Mouse (Mus musculus): ENCODE results near the gene Ewsr1. TPM values are rescaled to one million over a fixed set of nuclear protein-coding genes. Genes with fewer than 3 reads are reported as not detected.

Gene Ewsr1
- total RNA-seq, 2 experiments from 2014 or later: 260 to 353 TPM

DNA sequence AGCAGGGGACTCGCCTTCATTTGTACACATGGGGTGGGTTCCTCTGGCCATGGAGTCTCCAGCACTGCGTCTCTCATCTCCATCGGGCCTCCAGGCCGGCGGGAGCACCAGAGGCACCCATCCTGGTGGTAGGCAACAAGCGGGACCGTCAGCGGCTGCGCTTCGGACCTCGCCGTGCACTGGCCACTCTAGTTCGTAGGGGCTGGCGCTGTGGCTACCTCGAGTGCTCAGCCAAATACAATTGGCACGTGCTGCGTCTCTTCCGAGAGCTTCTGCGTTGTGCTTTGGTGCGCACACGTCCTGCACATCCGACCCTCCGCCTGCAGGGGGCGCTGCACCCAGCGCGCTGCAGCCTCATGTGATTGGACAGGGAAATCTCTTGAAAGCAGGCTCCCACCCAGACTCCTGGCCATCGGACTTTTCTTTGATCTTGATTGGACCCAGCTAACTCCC, 39.3 kb downstream of the Ewsr1 start:
- peak; percentile 58 to 64 for DNase-seq (ENCODE audit: extremely low spot score in 1 of 2, low spot score in 1 of 2)

DNA sequence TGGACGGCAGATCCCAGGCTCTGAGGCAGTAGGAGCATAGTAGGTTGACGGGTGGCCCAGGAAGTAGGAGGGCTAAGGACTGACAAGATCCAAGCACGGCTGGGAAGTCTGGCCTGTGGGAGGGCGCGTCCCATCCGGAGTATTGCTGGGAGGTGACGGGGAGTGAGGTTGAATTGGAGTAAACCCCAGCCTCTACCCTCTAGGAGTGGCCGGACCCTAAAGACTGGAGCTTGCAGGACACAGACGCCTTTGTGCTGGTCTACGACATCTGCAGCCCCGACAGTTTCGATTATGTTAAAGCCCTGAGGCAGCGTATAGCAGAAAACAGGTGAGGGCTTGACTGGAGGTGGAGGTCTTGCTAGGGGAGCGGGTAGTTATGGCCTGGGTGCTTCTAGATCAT, 39.8 kb downstream of the Ewsr1 start:
- peak in 1 of 2 experiments; percentile 31 for DNase-seq (ENCODE audit: extremely low spot score in 1 of 2, low spot score in 1 of 2)

DNA sequence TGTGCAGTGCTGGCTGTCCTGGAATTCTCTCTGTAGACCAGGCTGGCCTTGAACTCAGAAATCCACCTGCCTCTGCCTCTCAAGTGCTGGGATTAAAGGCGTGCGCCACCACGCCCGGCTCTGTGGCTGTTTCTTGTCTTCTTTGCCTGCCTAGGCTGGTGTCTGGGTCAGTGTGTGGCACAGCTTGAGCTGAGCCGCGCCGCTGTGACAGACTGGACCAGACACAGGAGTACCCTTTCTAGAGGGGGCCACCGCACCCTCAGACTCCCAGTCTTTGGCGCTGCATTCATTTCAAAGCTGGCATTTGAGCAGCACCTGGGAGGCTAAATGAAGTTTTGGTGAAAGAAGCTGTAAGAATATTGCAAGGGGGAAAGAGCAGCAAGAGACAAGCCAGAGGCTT, 40.3 kb downstream of the Ewsr1 start:
- DNase-seq (ENCODE audit: extremely low spot score in 1 of 2, low spot score in 1 of 2): no peak

DNA sequence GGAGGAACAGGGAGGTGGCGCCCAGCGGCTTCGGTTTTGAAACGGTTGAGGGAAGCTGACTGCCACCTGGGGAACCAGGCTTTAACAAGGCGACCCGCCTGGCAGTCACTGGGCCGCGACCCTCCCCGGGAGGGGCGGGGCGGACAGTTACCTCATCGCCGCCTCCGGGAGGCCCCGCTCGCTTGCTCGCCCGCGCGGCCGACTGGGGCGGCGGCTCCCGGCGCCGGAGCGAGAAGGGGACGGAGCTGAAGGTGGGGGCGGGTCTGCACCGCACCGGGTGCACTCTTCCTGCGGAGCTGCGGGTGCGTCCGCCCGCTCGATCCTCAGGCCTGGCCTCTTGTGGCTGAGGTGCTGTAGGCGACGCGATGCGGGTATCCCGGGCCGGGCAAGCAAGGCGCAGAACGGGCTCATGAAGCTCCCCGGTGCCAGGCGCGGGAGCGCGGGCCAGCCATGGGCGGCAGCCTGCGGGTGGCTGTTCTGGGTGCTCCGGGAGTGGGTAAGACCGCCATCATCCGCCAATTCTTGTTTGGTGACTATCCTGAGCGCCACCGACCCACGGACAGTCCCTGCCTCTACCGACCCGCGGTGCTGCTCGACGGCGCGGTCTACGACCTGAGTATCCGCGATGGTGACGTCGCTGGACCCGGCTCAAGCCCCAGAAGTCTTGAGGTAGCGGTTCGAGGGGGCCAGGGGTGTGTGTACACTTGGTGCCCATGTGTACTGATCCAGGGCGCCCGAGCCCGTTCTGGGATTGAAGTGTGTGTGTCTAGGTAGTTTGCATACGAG, 41.0 kb downstream of the Ewsr1 start, which contains the start of gene Rasl10a:
Gene Rasl10a, plus strand, starts transcription at position 273 of the 786 bp plus-strand sequence.
- peak; percentile 24 to 57 for DNase-seq (ENCODE audit: extremely low spot score in 1 of 2, low spot score in 1 of 2)

DNA sequence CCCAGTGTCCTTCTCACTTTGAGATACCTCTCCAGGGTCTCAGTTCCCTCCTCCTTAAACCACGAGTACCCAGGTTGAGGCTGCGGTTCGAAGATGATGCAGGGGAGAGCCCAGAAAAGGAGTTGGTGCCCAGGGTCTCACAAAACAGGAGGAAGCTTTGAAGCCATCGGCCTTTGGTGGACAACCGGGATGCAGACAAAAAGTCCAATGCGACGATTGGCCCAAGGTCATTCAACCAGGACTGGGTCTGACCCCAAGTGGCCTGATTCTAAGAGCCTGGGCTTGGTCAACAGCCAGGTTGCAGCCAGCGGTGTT, 41.6 kb downstream of the Ewsr1 start:
- no peak for DNase-seq (ENCODE audit: extremely low spot score in 1 of 2, low spot score in 1 of 2)

DNA sequence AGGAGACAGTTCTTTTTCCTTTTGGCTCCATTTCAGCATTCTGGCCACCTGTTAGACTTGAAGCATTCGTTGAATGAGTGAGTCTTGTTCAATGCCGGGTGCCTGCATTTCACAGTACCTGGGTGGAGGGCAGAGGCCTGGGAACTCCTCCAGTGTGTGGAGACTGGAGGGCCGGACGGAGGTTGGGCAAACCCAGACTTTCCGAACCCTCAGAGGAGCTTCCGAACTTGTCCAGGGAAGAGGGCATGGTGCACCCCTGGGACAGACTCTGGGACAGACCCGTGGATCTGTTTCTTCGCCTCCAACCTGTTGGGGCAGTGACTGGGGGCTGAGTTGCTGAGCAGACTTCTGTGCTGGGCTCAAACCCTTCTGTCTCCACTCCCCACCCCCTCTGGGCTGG, 42.0 kb downstream of the Ewsr1 start:
- DNase-seq (ENCODE audit: extremely low spot score in 1 of 2, low spot score in 1 of 2): no peak

DNA sequence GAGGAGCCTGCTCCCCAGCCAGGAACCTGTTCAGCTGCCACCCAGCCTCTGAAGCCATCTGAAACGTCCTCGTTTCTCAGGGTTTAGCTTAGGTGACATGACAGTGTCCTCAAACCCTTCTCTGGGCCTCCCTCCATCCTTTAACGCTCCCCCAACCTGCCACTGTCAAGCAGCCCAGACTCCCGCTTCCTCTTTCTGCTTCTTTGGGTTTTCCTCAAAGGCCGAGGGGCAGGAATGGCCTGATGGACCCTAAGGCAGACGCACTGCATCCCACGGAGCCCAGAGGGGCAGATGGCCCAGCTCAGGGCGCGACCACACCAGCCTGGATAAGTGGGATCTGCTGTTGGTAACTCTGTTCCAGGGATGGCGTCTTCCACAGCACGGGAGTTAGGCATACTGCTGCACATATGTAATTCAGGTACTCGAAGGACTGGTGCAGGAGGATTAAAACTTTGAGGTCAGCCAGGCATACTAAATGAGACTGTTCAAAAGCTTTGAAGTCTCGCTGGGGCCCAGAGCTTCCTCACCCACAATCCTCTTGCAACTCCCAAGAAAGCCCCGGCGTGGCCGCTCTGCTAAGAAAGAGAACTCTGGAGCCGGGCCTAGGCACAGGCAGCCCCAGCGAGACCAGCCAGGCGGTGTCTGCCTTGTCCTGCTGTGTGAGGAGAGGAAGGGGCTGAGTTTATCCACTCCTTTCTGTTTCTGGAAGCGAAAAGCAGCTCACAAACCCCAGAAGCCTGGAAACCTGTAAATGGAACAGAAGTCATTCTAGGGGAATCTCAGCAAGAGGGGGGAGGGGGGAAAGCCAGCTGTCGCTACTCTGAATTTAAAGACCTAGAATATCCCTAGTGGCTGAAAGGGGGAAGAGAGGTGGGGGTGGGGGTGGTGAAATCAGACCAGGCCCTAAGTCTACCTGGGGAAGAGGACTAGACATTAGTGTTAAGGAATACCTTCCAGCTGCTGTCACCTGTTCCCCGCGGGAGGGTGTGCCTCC, 42.8 kb downstream of the Ewsr1 start:
- DNase-seq (ENCODE audit: extremely low spot score in 1 of 2, low spot score in 1 of 2): no peak

DNA sequence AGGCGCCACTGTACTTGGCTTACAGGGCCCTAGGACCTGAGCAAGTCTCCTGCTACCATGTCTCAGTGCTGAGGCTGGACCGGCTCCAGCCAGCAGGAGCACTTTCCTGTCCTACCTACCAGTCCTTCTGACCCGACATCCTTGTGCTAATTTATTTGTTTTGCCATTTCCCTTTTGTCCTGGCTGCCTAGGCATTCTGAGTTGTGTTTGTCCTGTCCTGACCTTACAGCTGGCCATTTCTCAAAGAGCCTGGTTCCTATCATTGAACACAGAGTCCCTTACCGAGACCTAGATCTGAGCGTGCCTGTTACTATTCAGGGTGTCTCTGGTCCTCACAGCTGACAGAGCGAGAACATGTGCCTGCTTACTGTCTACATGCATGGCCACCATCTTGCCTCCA, 44.2 kb downstream of the Ewsr1 start:
- no peak for DNase-seq (ENCODE audit: extremely low spot score in 1 of 2, low spot score in 1 of 2)

DNA sequence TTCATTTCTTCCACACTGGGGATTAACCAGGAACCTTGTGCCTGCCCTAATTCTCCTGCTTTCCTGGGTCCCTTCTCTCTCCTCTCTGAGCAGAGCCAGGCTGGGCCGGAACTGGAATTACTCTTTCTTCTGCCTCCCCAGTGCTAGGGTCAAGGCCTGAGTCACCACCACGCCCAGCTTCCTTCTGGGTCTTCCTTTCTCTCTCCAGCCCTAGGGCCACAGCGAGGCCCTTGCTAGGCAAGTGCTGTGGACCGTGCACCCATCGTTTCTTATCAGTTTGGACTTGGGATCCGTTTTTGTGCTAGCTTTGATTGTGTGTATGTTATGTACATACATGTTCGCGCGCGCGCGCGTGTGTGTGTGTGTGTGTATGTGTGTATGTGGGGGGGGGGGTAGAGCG, 44.9 kb downstream of the Ewsr1 start:
- no peak for DNase-seq (ENCODE audit: extremely low spot score in 1 of 2, low spot score in 1 of 2)

DNA sequence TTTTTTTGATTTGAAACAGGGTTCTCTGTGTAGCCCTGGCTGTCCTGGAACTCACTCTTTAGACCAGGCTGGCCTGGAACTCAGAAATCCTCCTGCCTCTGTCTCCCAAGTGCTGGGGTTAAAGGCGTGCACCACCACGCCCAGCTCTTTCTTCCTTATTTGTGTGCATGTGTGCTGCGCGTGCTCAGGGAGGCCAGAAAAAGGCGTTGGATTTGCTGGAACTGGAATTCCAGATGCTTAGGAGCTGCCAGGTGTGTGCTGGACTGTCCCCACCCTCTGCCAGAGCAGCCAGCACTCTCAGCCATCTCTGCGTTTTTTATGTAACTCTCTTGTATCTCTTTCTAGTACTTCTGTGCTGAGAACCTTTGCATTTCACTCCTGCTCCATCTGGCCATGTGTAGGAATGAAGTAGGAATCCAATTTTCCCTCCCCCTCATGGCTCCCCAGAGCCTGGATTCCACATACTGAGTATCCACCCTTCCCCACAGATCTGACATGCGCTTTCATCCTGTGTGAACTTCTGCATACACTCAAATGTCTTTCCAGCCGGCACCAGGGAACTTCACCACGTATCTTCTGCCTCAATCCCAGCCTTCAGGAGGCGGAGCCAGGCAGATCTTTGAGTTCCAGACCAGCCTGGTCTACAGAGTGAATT, 46.7 kb downstream of the Ewsr1 start:
- no peak for DNase-seq (ENCODE audit: extremely low spot score in 1 of 2, low spot score in 1 of 2)

DNA sequence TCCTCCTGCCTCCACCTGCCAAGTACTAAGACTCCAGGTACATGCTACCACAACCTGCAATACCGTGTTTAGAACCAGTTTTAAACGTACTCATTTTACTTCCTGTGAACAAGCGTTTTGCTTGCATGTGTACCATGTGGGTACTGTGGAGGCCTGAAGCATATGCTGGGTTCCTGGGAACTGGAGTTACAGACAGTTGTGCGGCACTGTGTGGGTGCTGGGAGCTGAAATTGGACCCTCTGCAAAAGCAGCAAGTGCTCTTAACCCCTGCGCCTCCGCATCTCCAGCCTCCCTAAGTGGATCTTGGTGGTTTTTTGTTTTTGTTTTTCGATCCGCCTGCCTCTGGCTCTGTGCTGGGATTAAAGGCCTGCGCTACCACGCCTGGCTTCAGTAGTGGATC, 47.4 kb downstream of the Ewsr1 start:
- no peak for DNase-seq (ENCODE audit: extremely low spot score in 1 of 2, low spot score in 1 of 2)

DNA sequence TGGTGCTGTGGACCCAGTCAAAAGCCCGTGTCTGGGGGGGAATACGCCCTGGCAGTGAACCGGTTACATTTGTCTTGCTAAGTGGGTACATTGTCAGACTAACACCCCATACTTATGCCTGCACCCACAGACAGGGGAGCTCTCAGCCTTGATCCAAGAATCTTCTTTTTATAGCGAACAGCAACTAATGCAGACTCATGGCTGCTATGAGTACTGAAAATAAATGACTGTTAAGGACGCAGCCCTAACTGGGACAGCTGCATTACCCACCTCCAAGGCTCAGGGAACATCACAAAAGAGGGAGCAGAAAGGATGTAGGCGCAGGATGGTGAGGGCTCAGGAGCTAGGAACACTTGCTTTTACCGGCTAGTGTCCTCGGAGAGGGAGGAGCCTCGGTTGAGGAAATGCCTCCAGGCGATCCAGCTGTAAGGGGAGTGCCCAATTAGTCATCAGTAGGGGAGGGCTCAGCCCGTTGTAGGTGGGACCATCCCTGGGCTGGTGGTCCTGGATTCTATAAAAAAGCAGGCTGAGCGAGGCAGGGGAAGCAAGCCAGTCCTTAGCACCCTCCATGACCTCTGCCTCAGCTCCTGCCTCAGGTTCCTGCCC, 52.6 kb downstream of the Ewsr1 start:
- DNase-seq (ENCODE audit: extremely low spot score in 1 of 2, low spot score in 1 of 2): no peak

DNA sequence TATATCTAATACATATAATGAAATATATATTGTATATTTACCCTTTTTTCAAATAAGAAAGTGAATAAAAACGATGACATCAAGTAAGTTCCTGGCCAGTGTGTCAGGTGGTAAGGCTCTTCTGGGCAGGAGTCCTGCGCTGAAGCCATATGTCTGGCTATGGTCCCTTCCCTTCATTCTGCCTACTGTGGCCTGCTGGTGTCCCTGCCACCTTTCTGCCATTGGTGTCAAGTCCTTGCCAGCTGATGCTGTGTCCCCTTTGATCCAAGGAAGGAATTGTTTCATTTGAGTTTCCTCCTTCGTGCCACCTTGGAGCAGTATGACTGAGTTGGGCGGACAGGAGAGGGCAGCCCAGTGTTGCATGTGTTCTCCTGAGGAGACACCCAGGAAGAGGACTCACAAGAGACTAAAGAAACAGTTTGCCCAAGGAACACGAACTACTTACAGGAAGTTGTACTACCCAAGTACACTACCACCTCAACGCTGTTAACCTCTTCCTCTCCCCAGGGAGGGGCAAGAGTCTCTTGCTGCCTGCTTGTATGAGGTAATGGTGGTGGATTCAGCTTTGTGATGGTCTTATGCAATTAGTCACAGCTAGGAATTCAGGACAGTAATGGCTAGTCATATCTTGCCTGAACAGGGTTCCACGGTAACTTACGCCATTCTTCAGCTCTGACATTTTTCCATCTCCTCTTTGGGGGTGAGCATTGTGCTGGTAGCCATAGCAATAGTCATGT, 56.3 kb downstream of the Ewsr1 start:
- no peak for DNase-seq (ENCODE audit: extremely low spot score in 1 of 2, low spot score in 1 of 2)

DNA sequence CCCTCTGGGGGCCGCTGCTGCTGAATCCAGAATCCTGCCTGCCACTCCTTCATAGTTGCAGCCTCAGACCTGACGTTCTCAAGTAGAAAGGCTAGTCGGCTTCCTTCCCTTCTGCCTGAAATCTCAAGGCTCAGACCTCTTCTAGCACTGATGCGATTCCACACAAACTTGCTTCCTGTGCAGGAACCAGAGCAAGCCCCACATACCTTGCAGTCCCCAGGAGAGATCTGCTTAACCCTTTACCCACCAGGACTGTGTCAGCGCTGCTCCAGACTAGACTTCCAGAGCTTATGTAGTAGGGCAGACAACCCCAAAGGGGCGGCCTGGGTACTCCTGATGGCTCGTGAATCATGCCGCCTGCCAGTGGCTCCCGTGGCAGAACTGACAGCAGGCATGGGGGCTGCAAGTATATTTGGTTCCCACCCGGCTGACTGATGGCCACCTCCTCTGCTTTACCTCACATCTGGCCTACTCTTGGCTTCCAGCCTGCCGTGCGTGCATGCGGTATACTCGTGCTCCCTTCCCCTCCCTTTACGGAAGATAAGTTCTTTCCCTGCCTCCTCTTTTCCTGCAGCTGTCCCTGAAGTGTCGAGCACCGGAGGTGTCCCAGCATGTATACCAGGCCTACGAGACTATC, 57.8 kb downstream of the Ewsr1 start:
- DNase-seq (ENCODE audit: extremely low spot score in 1 of 2, low spot score in 1 of 2): peak; percentile 46 to 51

DNA sequence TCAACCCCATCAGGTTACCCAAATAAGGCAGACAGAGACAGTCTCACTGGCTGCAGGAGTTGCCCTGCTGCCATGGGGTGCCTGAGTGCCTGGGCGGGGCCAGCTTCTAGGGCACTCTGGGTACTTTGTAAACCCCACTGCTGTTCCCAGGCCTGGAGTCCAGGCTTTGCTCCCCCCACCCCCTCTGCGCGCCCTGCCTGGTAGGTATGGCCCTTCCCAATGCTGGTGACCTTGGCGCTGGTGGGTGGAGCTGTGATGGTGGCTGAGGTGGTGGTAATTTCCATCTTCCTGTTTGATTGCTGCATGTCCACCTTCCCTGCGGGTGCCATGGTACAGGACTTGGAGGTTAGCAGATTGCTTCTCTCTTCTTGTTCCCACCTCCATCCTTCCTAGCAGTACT, 58.5 kb downstream of the Ewsr1 start:
- no peak for DNase-seq (ENCODE audit: extremely low spot score in 1 of 2, low spot score in 1 of 2)

DNA sequence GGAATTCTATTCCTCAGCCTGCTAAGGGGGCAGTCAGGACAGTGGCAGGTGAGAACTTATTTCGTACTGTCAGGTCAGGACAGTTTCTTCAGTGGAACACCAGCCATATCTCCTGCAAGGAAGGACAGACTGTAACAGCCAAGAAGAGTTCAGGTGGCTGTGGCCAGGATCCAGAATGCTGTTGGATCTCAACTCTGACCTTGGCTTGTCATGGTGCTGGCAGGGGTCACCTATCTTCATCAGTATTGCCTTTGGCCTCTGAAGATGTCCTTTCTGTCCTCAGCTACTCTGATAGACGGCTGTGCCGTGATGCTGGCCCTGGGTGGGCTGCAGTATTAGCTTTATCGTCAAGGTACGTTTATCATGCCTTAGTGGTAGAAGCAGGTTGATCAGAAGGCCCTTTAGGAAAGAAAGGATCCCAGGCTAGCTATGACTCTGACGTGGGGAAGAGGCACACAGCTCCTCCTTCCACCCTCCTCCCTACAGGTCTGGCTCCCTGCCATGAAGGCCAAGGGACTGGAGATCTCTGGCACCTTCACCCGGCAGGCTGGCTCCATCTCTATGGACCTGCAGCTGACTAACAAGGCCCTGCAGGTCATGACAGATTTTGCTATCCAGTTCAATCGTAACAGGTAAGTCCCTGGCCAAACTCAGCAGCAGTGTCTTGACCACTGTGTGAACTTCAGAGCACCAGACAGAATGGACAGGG, 61.8 kb downstream of the Ewsr1 start:
- DNase-seq (ENCODE audit: extremely low spot score in 1 of 2, low spot score in 1 of 2): no peak

DNA sequence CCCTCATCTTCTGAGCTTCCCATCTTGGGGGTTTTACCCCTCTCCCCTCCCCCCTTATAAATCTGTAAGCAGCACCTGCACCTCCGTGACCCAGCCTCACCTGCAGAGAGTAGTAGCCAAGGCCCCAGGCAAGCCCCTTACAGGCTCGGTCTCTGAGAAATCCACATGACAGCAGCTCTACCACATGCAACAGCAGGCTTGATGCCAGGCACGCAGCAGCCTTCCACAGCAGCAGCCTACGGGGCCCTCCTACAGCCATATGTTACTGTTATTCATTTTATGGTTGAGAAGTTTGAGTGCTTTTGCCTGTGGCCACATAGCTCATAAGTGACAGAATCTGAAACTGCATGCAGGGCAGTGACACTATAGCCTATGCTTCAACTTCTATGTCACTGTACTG, 63.6 kb downstream of the Ewsr1 start:
- DNase-seq (ENCODE audit: extremely low spot score in 1 of 2, low spot score in 1 of 2): peak in 1 of 2 experiments; percentile 60

DNA sequence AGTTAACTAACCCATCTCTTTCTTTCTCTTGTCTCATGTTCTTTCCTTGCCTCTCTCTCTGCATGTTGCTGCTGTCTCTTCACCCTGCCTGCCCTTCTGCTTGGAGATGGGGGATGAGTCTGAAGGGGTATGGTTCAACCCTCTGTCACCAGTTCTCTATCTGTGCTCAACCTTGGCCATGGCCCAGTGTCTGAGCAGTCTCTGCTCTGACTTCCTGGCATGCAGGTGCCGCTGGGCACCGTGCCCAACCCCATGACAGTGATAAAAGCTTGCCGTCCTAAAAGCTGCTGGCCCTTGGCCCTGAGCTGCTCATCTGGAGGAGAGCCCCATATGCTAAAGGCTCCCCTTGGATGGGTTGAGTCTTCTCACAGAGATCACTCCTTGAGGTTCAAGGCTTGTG, 65.9 kb downstream of the Ewsr1 start:
- no peak for DNase-seq (ENCODE audit: extremely low spot score in 1 of 2, low spot score in 1 of 2)

DNA sequence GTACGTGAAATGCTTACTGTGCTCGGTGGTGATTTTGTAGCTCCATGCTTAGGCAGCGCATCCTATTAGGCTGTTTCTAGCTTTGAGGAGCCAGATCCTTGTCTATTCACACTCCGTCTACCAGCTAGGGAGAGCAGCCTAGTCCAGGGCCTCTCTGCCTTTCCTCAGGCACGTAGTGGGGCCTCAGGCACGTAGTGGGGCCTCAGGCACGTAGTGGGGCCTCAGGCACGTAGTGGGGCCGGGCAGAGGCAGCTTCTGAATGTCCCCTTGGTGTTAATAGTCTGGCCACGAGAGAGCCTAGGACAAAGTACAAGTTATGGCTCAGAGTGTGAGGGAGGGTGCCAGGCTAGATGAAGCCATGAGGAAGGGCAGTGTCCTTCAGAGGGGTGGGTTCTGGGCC, 66.4 kb downstream of the Ewsr1 start:
- no peak for DNase-seq (ENCODE audit: extremely low spot score in 1 of 2, low spot score in 1 of 2)

All from layer of hippocampus, postnatal 25 days (tissue).